Mouse (Mus musculus) neural tube, embryonic 11.5 days (tissue): ENCODE results near the gene Erbin. TPM values are rescaled to one million over a fixed set of nuclear protein-coding genes. Genes with fewer than 3 reads are reported as not detected.

Source experiments
- ATAC-seq: fragments of 200-750 bp; cut with Nextera tagmentation; 2 replicates; pipeline ENCODE4 v1.8.0; 2017; ENCODE audit warnings: moderate number of reproducible peaks, mild to moderate bottlenecking, moderate TSS enrichment, moderate library complexity; ENCODE audit not compliant: insufficient read depth, low FRiP score, low TSS enrichment
- DNase-seq: peaks from one replicate; pipeline ENCODE4 v3.0.0-alpha.2; 2015; ENCODE audit warnings: low spot score
- H3K27ac ChIP-seq: fragments of 300-500 bp; sonication (generic); 2 replicates; pipeline ENCODE4 v1.5.1; 2014; ENCODE audit warnings: low read depth, mild to moderate bottlenecking, low read length
- H3K27me3 ChIP-seq: fragments of 300-500 bp; sonication (generic); 2 replicates; pipeline ENCODE4 v1.6.1; 2014; ENCODE audit warnings: mild to moderate bottlenecking, low read length, mixed read lengths; ENCODE audit not compliant: control insufficient read depth, insufficient read depth
- H3K36me3 ChIP-seq: fragments of 300-500 bp; sonication (generic); 2 replicates; pipeline ENCODE4 v1.6.1; 2014; ENCODE audit warnings: mild to moderate bottlenecking, low read length, moderate library complexity, mixed read lengths; ENCODE audit not compliant: control insufficient read depth, insufficient read depth
- H3K4me1 ChIP-seq: fragments of 300-500 bp; sonication (generic); 2 replicates; pipeline ENCODE4 v1.6.1; 2014; ENCODE audit warnings: low read length, mixed read lengths; ENCODE audit not compliant: control insufficient read depth, insufficient read depth
- H3K4me2 ChIP-seq: fragments of 300-500 bp; sonication (generic); 2 replicates; pipeline ENCODE4 v1.6.1; 2014; ENCODE audit warnings: low read depth, mild to moderate bottlenecking, moderate library complexity
- H3K4me3 ChIP-seq: fragments of 300-500 bp; sonication (generic); 2 replicates; pipeline ENCODE4 v1.5.1; 2014; ENCODE audit warnings: low read depth, low read length
- H3K9ac ChIP-seq: fragments of 300-500 bp; sonication (generic); 2 replicates; pipeline ENCODE4 v1.6.1; 2014; ENCODE audit warnings: mild to moderate bottlenecking, low read length
- H3K9me3 ChIP-seq: fragments of 300-500 bp; sonication (generic); 2 replicates; pipeline ENCODE4 v1.6.1; 2016; ENCODE audit warnings: low read length; ENCODE audit not compliant: control insufficient read depth
- WGBS: fragments of 180-500 bp; shearing (Covaris S2); extraction: QIAGEN DNeasy Blood & Tissue Kit; methylation state at CpG from one replicate; pipeline ENCODE4 v1.1.7; 2014; 5-methylcytosine and 5-hydroxymethylcytosine counted together
- polyA plus RNA-seq: library from polyadenylated mRNA; unstranded; fragments of >200 nt; fragmentation: Nextera tagmentation; extraction: Ambion mirVana; gene quantifications from 2 replicates; pipeline ENCODE4 v1.2.1, GENCODE M21; 2014

Erbin gene
- 25.6 and 28.0 TPM in 2 replicates for polyA plus RNA-seq

DNA sequence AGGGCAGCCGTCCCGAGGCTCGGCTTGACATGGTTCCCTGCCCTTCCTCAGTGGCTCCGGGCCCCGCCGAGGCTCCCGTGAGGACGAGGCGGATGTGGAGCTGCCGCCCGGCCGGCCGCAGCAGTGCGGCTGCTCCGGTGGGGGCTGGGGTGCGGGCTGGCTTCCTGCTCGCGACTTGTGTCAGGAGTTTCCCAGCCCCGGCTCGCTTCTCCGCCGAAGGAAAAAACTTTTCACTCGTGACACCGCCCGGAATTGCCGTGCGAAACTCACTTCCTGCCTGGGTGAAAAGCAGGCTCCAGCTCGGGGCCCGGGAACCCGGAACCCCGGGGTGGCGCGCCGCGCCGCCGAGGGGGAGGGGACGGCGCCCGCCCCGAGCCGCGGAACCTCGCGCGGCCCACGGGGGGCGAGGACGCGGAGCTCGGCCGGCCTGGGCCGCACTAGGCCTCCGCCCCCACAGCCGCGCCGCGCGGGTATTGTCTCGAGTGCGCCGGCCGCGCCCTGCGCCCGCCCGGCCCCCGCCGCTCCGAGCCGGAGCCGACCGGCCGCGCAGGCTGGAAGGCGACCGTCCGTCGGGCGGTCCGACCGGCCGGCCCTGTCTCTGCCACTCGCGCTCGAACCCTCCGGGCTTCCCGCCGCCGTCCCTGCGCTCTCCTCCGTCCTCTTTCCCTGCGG, at the start of gene Erbin:
Gene Erbin (minus strand): TSS at position 254 of the 672 bp plus-strand sequence.
- Histone ChIP-seq H3K27ac (peak within 1 kb of the TSS; percentile 100), H3K9me3 (no peaks in the 10 kb centered on the region), H3K4me3 (peak within 1 kb of the TSS; percentile 92), H3K9ac (peak within 1 kb of the TSS; percentile 99), H3K36me3 (no peaks in the 10 kb centered on the region), H3K27me3 (no peaks in the 10 kb centered on the region), H3K4me1 (peaks cover 15% of the 10 kb centered on the region), H3K4me2 (peak within 1 kb of the TSS; percentile 81)
- peak; percentile 64 for ATAC-seq
- WGBS = under 1% methylated on average over 65 of the region's 93 CpGs
- DNase-seq = peak; percentile 78

DNA sequence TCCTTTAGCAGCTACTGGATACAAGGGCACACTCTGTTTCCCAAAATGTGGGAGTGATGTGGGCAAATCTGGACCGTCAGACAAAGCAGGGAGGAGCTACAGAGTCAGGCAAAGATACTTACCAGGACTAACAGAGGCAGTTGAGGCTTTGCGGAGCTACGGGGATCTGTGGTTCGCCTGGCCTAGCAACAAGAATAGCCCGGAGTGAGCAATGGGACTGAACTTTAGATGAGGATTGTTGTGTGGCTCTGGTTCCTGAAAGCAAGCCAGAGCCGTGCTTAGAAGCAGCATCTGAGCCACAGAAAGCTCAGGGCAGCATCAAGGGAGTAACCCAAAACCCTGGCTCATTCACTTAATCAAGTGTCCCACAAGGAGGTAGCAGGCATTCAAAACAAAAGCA, 49.6 kb upstream of the Erbin start:
- H3K36me3 ChIP-seq = no peaks in the 10 kb centered on the region

DNA sequence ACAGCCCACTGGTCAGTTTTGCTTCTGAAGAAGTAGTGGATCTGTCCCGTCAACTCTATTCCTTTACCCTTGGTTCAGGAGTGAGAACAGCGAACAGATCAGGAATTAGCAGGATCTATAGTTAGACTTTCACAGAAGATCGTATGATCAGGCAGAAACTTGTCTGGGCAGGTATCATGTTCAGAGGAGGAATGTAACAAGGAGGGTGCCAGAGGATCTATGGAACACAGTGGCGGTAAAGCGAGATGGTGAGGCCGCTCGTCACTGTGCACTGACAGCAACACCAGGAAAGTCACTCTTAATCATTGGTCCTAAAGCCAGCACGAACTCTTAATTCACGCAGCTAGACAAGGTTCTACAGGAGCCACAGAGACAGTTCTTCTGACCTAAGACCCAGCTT, 47.7 kb upstream of the Erbin start:
- Histone ChIP-seq H3K27ac (no peak overlapping the region), H3K36me3 (no peaks in the 10 kb centered on the region), H3K4me1 (no peaks in the 10 kb centered on the region), H3K9ac (no peak overlapping the region), H3K9me3 (no peaks in the 10 kb centered on the region), H3K4me3 (no peak overlapping the region), H3K27me3 (no peaks in the 10 kb centered on the region), H3K4me2 (no peak overlapping the region)
- 90% methylated on average over 9 of the region's 9 CpGs for WGBS
- DNase-seq = no peak
- no peak for ATAC-seq

More for the DNA sequence above, 49.6 kb upstream of the Erbin start:
- no peak overlapping the region for H3K27ac ChIP-seq
- no peak overlapping the region for H3K4me2 ChIP-seq
- H3K9ac ChIP-seq = no peak overlapping the region
- H3K4me1 ChIP-seq = no peaks in the 10 kb centered on the region
- no peaks in the 10 kb centered on the region for H3K27me3 ChIP-seq
- DNase-seq = no peak
- WGBS = 73% methylated on average over 6 of the region's 6 CpGs
- no peak for ATAC-seq
- H3K9me3 ChIP-seq = no peaks in the 10 kb centered on the region
- no peak overlapping the region for H3K4me3 ChIP-seq

DNA sequence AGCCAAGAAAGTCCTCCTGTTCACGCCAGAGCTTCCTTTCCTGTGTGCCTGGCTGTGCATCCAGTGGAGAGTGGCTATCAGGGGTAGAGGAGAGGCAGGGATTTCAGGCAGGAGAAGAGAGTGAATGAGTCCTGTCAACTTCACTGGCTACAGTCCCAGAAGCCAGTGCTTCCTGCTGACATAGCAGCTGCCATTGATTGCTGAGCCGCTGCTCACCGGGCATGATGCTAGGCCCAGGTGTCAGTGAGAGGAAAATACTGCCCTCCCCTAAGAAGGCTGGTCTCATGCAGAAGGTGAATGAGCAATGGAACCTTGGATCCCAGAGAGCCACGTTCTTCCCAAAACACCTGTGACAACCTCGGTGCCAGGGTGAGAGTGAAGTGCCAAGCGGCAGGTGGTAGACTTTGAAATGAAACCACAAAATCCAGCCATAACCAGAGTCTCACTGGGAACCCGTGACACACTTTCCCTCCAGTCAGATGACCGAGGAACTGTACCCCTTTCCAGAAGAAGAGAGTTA, 46.4 kb upstream of the Erbin start:
- Histone ChIP-seq H3K27me3 (no peaks in the 10 kb centered on the region), H3K36me3 (no peaks in the 10 kb centered on the region), H3K9ac (no peak overlapping the region), H3K4me2 (no peak overlapping the region), H3K9me3 (no peaks in the 10 kb centered on the region), H3K4me3 (no peak overlapping the region), H3K27ac (no peak overlapping the region), H3K4me1 (no peaks in the 10 kb centered on the region)
- DNase-seq (no peak), ATAC-seq (no peak)
- whole genome bisulfite sequencing = 86% methylated on average over 8 of the region's 8 CpGs

DNA sequence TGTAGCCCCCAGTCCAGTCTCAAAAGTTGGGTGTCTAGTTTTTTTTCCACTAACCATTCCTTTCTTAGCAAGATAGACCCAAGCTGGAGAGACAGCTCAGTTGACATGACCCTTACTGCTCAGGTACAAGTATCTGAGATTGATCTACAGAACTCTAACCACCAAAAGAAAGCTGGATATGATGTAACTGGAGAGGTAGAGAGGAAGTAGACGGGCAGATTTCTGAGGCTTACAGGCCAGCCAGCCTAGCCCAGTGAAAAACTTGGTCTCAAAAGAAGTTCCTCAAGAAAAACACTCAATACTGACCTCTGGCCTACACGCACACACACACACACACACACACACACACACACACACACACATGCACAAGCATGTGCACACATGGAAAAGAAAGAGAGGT, 44.9 kb upstream of the Erbin start:
- ATAC-seq (no peak), DNase-seq (no peak)
- Histone ChIP-seq H3K9me3 (no peaks in the 10 kb centered on the region), H3K36me3 (no peaks in the 10 kb centered on the region), H3K9ac (no peak overlapping the region), H3K27me3 (no peaks in the 10 kb centered on the region), H3K4me3 (no peak overlapping the region), H3K27ac (no peak overlapping the region), H3K4me1 (no peaks in the 10 kb centered on the region), H3K4me2 (no peak overlapping the region)
- 87% methylated on average over 2 of the region's 2 CpGs for WGBS

DNA sequence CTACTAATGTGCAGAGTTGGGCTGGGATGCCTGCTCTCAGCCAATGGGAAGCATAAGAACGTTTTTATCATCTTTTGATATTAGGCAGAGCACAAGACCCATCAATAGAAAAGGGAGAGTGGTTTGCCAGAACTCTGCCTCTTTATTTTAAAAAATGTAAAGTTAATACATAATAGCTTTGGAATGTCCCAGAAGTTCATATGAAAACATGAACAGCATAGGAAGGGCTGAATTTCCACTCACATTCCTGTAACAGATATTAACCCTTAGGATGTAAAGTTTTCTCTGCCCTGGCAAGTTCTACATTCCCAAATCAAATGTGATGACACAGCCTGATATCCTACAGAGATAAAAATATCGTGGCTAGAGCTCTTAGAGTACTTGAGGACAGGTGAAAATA, 42.8 kb upstream of the Erbin start:
- Histone ChIP-seq H3K36me3 (no peaks in the 10 kb centered on the region), H3K9me3 (no peaks in the 10 kb centered on the region), H3K27ac (no peak overlapping the region), H3K4me3 (no peak overlapping the region), H3K9ac (no peak overlapping the region), H3K4me1 (no peaks in the 10 kb centered on the region), H3K27me3 (no peaks in the 10 kb centered on the region), H3K4me2 (no peak overlapping the region)
- WGBS = 66% methylated on average over 2 of the region's 2 CpGs
- DNase-seq (no peak), ATAC-seq (no peak)

DNA sequence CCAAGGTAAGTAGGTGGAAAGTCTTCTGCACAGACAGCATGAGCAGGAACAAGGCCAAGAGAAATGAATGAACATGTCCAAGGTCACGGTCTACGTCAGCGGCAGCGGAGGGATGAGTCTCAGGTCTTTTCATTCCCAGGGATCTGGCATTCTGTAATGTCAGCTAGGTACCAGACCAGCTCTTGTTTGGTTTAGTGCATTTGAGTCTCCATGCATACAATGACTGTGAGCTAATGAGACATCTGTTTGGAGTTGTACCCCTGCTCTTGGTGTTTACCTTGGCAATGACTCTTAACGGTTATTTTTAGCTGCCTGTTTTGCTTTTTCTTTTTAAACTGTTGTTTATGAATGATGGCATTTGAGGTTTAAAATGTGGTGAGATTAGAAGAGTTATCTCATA, 39.5 kb upstream of the Erbin start:
- no peak for ATAC-seq
- Histone ChIP-seq H3K36me3 (no peaks in the 10 kb centered on the region), H3K27me3 (no peaks in the 10 kb centered on the region), H3K4me1 (no peaks in the 10 kb centered on the region), H3K4me3 (no peak overlapping the region), H3K4me2 (no peak overlapping the region), H3K27ac (no peak overlapping the region), H3K9me3 (no peaks in the 10 kb centered on the region), H3K9ac (no peak overlapping the region)
- no peak for DNase-seq
- WGBS = 86% methylated on average over 5 of the region's 5 CpGs

DNA sequence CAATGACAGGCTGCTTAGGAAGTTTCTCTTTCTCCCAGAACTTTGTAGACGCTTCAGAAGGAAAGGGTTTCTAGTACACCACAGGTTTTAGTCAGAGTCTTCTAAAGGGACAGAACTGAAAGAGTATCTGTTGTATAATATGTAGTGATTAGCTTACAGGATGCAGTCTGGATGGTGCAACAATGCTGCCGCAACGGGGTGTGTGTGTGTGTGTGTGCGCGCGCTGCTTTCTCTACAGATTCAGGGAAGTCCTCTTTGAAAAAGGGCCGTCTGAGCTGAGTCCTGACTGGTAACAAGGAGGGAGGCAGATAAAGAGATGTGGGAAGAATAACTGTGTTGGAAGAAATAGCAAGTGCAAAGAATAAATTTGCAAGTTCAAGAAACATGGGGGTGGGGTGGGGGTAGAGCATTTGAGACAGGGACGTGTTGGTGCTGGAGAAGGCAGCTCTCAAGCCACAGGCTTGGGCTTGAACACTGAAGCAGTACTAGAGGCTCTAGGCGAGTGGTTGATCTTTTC, 38.4 kb upstream of the Erbin start:
- WGBS = 86% methylated on average over 9 of the region's 9 CpGs
- Histone ChIP-seq H3K4me2 (no peak overlapping the region), H3K9me3 (no peaks in the 10 kb centered on the region), H3K4me3 (no peak overlapping the region), H3K36me3 (no peaks in the 10 kb centered on the region), H3K4me1 (no peaks in the 10 kb centered on the region), H3K9ac (no peak overlapping the region), H3K27ac (no peak overlapping the region), H3K27me3 (no peaks in the 10 kb centered on the region)
- DNase-seq (no peak), ATAC-seq (no peak)
